Mouse (Mus musculus) embryonic fibroblast, embryonic 13.5 days (primary cell): ENCODE data around the gene Krt1.

Experiments used
- CTCF ChIP-seq: IDR thresholded peaks from 2 replicates; pipeline ENCODE4 v1.5.1; 2011; ENCODE audit warnings: mild to moderate bottlenecking, control low read depth, low read length, moderate library complexity, borderline replicate concordance; ENCODE audit not compliant: insufficient read depth
- POLR2A ChIP-seq: IDR thresholded peaks from 2 replicates; pipeline ENCODE4 v1.6.1; 2011; ENCODE audit warnings: low read depth, mild to moderate bottlenecking, control low read depth, low read length, moderate library complexity

GRCm38 (mm10) chr15:101858673-101859425 lies 8.3 kb upstream of the Krt1 start:
- no peak for TF ChIP-seq POLR2A
- no peak for TF ChIP-seq CTCF
